Mouse (Mus musculus) heart, adult 2 months (tissue): ENCODE measurements around the gene Zfp423. TPM values are rescaled to one million over a fixed set of nuclear protein-coding genes. Genes with fewer than 3 reads are reported as not detected.

ENCODE experiments used
- DNase-seq, 2 experiments: peaks; one replicate each; pipeline ENCODE4 v3.0.0; 2021
- H3K27ac ChIP-seq: fragments of 200-600 bp; 2 replicates; pipeline ENCODE4 v1.8.1; 2022
- H3K27me3 ChIP-seq: fragments of 200-500 bp; 2 replicates; pipeline ENCODE4 v1.6.1; 2012; ENCODE audit warnings: mild to moderate bottlenecking, low read length, inconsistent platforms, mixed read lengths; ENCODE audit not compliant: control insufficient read depth, insufficient read depth
- H3K36me3 ChIP-seq: fragments of 200-500 bp; 2 replicates; pipeline ENCODE4 v1.6.1; 2012; ENCODE audit warnings: low read length, inconsistent platforms; ENCODE audit not compliant: control insufficient read depth, insufficient read depth
- H3K4me1 ChIP-seq: fragments of 200-500 bp; 2 replicates; pipeline ENCODE4 v1.6.1; 2011; ENCODE audit warnings: low read length; ENCODE audit not compliant: control insufficient read depth, insufficient read depth
- H3K4me3 ChIP-seq: fragments of 200-600 bp; 2 replicates; pipeline ENCODE4 v1.8.1; 2022
- H3K79me2 ChIP-seq: fragments of 200-500 bp; replicated peaks from 2 replicates; pipeline ENCODE4 v1.6.1; 2012; ENCODE audit warnings: mild to moderate bottlenecking, inconsistent platforms, low read length, moderate library complexity, mixed read lengths; ENCODE audit not compliant: control insufficient read depth, insufficient read depth
- H3K9ac ChIP-seq: fragments of 200-500 bp; 2 replicates; pipeline ENCODE4 v1.6.1; 2012; ENCODE audit warnings: low read depth, mild to moderate bottlenecking, control low read depth, inconsistent platforms, low read length, mixed read lengths
- CTCF ChIP-seq: fragments of 200-600 bp; IDR thresholded peaks from 2 replicates; pipeline ENCODE4 v1.8.1; 2022; ENCODE audit warnings: antibody characterized with exemption, mild to moderate bottlenecking, moderate library complexity
- EP300 ChIP-seq: fragments of 200-500 bp; IDR thresholded peaks from 2 replicates; pipeline ENCODE4 v1.6.1; 2011; ENCODE audit warnings: low read depth, low read length, control low read depth; ENCODE audit not compliant: insufficient read depth
- POLR2A ChIP-seq: fragments of 200-500 bp; IDR thresholded peaks from 2 replicates; pipeline ENCODE4 v1.6.1; 2011; ENCODE audit warnings: mild to moderate bottlenecking, low read depth, low read length, control low read depth; ENCODE audit not compliant: insufficient read depth
- WGBS: fragments of 180-500 bp; shearing (Covaris S2); methylation state at CpG from one replicate; pipeline ENCODE4 v1.1.7; 2018; 5-methylcytosine and 5-hydroxymethylcytosine counted together
- intact Hi-C: fragments of 180-260 bp; cut with DNase I; formaldehyde crosslinking; loops from one replicate; pipeline ENCODE4 v1.15.1; 2025
- polyA plus RNA-seq: library from polyadenylated mRNA; depleted of rRNA; stranded (reverse); fragments of >200 nt; gene quantifications from 2 replicates; pipeline ENCODE4 v1.2.3, GENCODE M21; 2012
- total RNA-seq, 2 experiments: library from RNA; stranded (reverse); gene quantifications; 2 replicates each; pipeline ENCODE4 v1.2.3; 2021

Zfp423 gene
- total and polyA plus RNA-seq, 3 experiments: 4.3 to 5.3 (median 4.8) TPM

GRCm38 (mm10) chr8:87837266-87837665 is 122.1 kb downstream of the Zfp423 start:
- H3K4me1 ChIP-seq: peaks cover 1% of the 10 kb centered on the region
- WGBS: 67% methylated on average over 6 of the region's 6 CpGs
- no peak for DNase-seq
- H3K36me3 ChIP-seq: no peaks in the 10 kb centered on the region
- intact Hi-C loops: no loop called here
- no peaks in the 10 kb centered on the region for H3K27me3 ChIP-seq
- H3K79me2 ChIP-seq: no peaks in the 10 kb centered on the region
- no peak overlapping the region for H3K27ac ChIP-seq
- TF ChIP-seq POLR2A: no peak
- TF ChIP-seq EP300: no peak
- no peak for TF ChIP-seq CTCF
- no peak overlapping the region for H3K9ac ChIP-seq
- H3K4me3 ChIP-seq: no peak overlapping the region

GRCm38 (mm10) chr8:87836866-87837265 is 122.5 kb downstream of the Zfp423 start:
- H3K27ac ChIP-seq: no peak overlapping the region
- no peak overlapping the region for H3K4me3 ChIP-seq
- no peaks in the 10 kb centered on the region for H3K27me3 ChIP-seq
- 48% methylated on average over 16 of the region's 16 CpGs for WGBS
- DNase-seq: peak; percentile 62 to 71
- intact Hi-C loops: no loop called here
- no peaks in the 10 kb centered on the region for H3K79me2 ChIP-seq
- no peak overlapping the region for H3K9ac ChIP-seq
- peaks cover 1% of the 10 kb centered on the region for H3K4me1 ChIP-seq
- no peaks in the 10 kb centered on the region for H3K36me3 ChIP-seq
- no peak for TF ChIP-seq POLR2A
- no peak for TF ChIP-seq EP300
- TF ChIP-seq CTCF: no peak

GRCm38 (mm10) chr8:87835924-87836323 is 123.5 kb downstream of the Zfp423 start:
- 43% methylated on average over 7 of the region's 7 CpGs for WGBS
- Histone ChIP-seq H3K9ac (no peak overlapping the region), H3K27me3 (no peaks in the 10 kb centered on the region), H3K79me2 (no peaks in the 10 kb centered on the region), H3K27ac (no peak overlapping the region), H3K4me1 (peaks cover 3% of the 10 kb centered on the region), H3K36me3 (no peaks in the 10 kb centered on the region), H3K4me3 (no peak overlapping the region)
- DNase-seq: no peak
- intact Hi-C loops: no loop called here
- TF ChIP-seq POLR2A (no peak), CTCF (no peak), EP300 (no peak)

- WGBS: 31% methylated on average over 11 of the region's 11 CpGs
- Histone ChIP-seq H3K27me3 (no peaks in the 10 kb centered on the region), H3K79me2 (no peaks in the 10 kb centered on the region), H3K4me1 (peaks cover 3% of the 10 kb centered on the region), H3K9ac (no peak overlapping the region), H3K36me3 (no peaks in the 10 kb centered on the region), H3K27ac (no peak overlapping the region), H3K4me3 (no peak overlapping the region)
- intact Hi-C loops: no loop called here
- DNase-seq: peak; percentile 52 to 55
- no peak for TF ChIP-seq CTCF
- no peak for TF ChIP-seq EP300
- no peak for TF ChIP-seq POLR2A
These were observed 124.0 kb downstream of the Zfp423 start for GRCm38 (mm10) chr8:87835411-87835821.

- Histone ChIP-seq H3K36me3 (no peaks in the 10 kb centered on the region), H3K9ac (no peak overlapping the region), H3K79me2 (no peaks in the 10 kb centered on the region), H3K27me3 (no peaks in the 10 kb centered on the region), H3K27ac (no peak overlapping the region), H3K4me1 (peaks cover 3% of the 10 kb centered on the region), H3K4me3 (no peak overlapping the region)
- 61% methylated on average over 5 of the region's 5 CpGs for WGBS
- TF ChIP-seq EP300 (no peak), POLR2A (no peak), CTCF (no peak)
- DNase-seq: no peak
- intact Hi-C loops: no loop called here
These were observed 124.7 kb downstream of the Zfp423 start for GRCm38 (mm10) chr8:87834656-87835055.

- Histone ChIP-seq H3K9ac (no peak overlapping the region), H3K36me3 (no peaks in the 10 kb centered on the region), H3K4me1 (peaks cover 3% of the 10 kb centered on the region), H3K27ac (no peak overlapping the region), H3K4me3 (no peak overlapping the region), H3K27me3 (no peaks in the 10 kb centered on the region), H3K79me2 (no peaks in the 10 kb centered on the region)
- TF ChIP-seq CTCF (no peak), POLR2A (no peak), EP300 (no peak)
- peak in 1 of 2 experiments; percentile 32 for DNase-seq
- intact Hi-C loops: no loop called here
- 68% methylated on average over 12 of the region's 12 CpGs for WGBS
These were observed 125.4 kb downstream of the Zfp423 start for GRCm38 (mm10) chr8:87833841-87834620.
